Mouse (Mus musculus) stomach, embryonic 14.5 days (tissue): ENCODE measurements around the gene Psmd9. TPM values are rescaled to one million over a fixed set of nuclear protein-coding genes. Genes with fewer than 3 reads are reported as not detected.

Source experiments
- ATAC-seq: fragments of 200-750 bp; cut with Nextera tagmentation; 2 replicates; pipeline ENCODE4 v1.8.0; 2017; ENCODE audit warnings: low read depth, moderate TSS enrichment; ENCODE audit not compliant: insufficient number of reproducible peaks, insufficient read depth, low FRiP score
- H3K27ac ChIP-seq: fragments of 300-500 bp; sonication (generic); 2 replicates; pipeline ENCODE4 v1.5.1; 2014; ENCODE audit warnings: mild to moderate bottlenecking, low read length, moderate library complexity, mixed read lengths
- H3K27me3 ChIP-seq: fragments of 300-500 bp; sonication (generic); 2 replicates; pipeline ENCODE4 v1.6.1; 2014; ENCODE audit warnings: low read length, control low read depth, mixed read lengths; ENCODE audit not compliant: control insufficient read depth, insufficient read depth
- H3K36me3 ChIP-seq: fragments of 300-500 bp; sonication (generic); 2 replicates; pipeline ENCODE4 v1.6.1; 2014; ENCODE audit warnings: mild to moderate bottlenecking, control low read depth, low read length, moderate library complexity, mixed read lengths; ENCODE audit not compliant: control insufficient read depth, insufficient read depth
- H3K4me1 ChIP-seq: fragments of 300-500 bp; sonication (generic); 2 replicates; pipeline ENCODE4 v1.6.1; 2014; ENCODE audit warnings: low read length, control low read depth, mixed read lengths; ENCODE audit not compliant: control insufficient read depth, insufficient read depth
- H3K4me2 ChIP-seq: fragments of 300-500 bp; sonication (generic); replicated peaks from 2 replicates; pipeline ENCODE4 v1.6.1; 2014; ENCODE audit warnings: low read depth, low read length, control low read depth
- H3K4me3 ChIP-seq: fragments of 300-500 bp; sonication (generic); 2 replicates; pipeline ENCODE4 v1.5.1; 2014; ENCODE audit warnings: low read depth, low read length, control low read depth
- H3K9ac ChIP-seq: fragments of 300-500 bp; sonication (generic); replicated peaks from 2 replicates; pipeline ENCODE4 v1.6.1; 2014; ENCODE audit warnings: low read depth, mild to moderate bottlenecking, control low read depth, low read length, moderate library complexity, mixed read lengths
- H3K9me3 ChIP-seq: fragments of 300-500 bp; sonication (generic); 2 replicates; pipeline ENCODE4 v1.6.1; 2016; ENCODE audit warnings: low read depth, low read length, control low read depth; ENCODE audit not compliant: control insufficient read depth
- WGBS: fragments of 180-500 bp; shearing (Covaris S2); extraction: QIAGEN DNeasy Blood & Tissue Kit; methylation state at CpG from one replicate; pipeline ENCODE4 v1.1.7; 2014; 5-methylcytosine and 5-hydroxymethylcytosine counted together
- polyA plus RNA-seq: library from polyadenylated mRNA; unstranded; fragments of >200 nt; fragmentation: Nextera tagmentation; extraction: Ambion mirVana; gene quantifications from 2 replicates; pipeline ENCODE4 v1.2.1, GENCODE M21; 2014

Psmd9 gene
- polyA plus RNA-seq, 1 experiment from 2014 or later: 82.3 TPM

- no peak for ATAC-seq
- 93% methylated on average over 3 of the region's 3 CpGs for WGBS
These were observed 18.1 kb downstream of the Psmd9 start for GRCm38 (mm10) chr5:123187306-123187705.

GRCm38 (mm10) chr5:123190912-123191311 lies 21.7 kb downstream of the Psmd9 start:
- ATAC-seq: no peak
- Histone ChIP-seq H3K27ac (no peak overlapping the region), H3K9me3 (no peaks in the 10 kb centered on the region), H3K4me2 (no peak overlapping the region), H3K36me3 (no peaks in the 10 kb centered on the region), H3K4me1 (no peaks in the 10 kb centered on the region), H3K9ac (no peak overlapping the region), H3K4me3 (no peak overlapping the region), H3K27me3 (no peaks in the 10 kb centered on the region)
- 69% methylated on average over 3 of the region's 3 CpGs for WGBS

More at GRCm38 (mm10) chr5:123187306-123187705, 18.1 kb downstream of the Psmd9 start:
- no peaks in the 10 kb centered on the region for H3K27me3 ChIP-seq
- no peaks in the 10 kb centered on the region for H3K9me3 ChIP-seq
- no peaks in the 10 kb centered on the region for H3K36me3 ChIP-seq
- H3K4me2 ChIP-seq: no peak overlapping the region
- H3K4me3 ChIP-seq: no peak overlapping the region
- no peak overlapping the region for H3K9ac ChIP-seq
- H3K4me1 ChIP-seq: no peaks in the 10 kb centered on the region
- H3K27ac ChIP-seq: no peak overlapping the region

GRCm38 (mm10) chr5:123191427-123191826 lies 22.2 kb downstream of the Psmd9 start:
- H3K4me1 ChIP-seq: no peaks in the 10 kb centered on the region
- WGBS: 82% methylated on average over 6 of the region's 6 CpGs

GRCm38 (mm10) chr5:123192606-123193150 lies 23.5 kb downstream of the Psmd9 start:
- 67% methylated on average over 9 of the region's 9 CpGs for WGBS
- Histone ChIP-seq H3K9me3 (no peaks in the 10 kb centered on the region), H3K27me3 (no peaks in the 10 kb centered on the region), H3K4me2 (no peak overlapping the region), H3K36me3 (no peaks in the 10 kb centered on the region), H3K9ac (no peak overlapping the region), H3K27ac (no peak overlapping the region), H3K4me3 (no peak overlapping the region), H3K4me1 (no peaks in the 10 kb centered on the region)
- no peak for ATAC-seq

More at GRCm38 (mm10) chr5:123191427-123191826, 22.2 kb downstream of the Psmd9 start:
- ATAC-seq: no peak
- Histone ChIP-seq H3K36me3 (no peaks in the 10 kb centered on the region), H3K9me3 (no peaks in the 10 kb centered on the region), H3K27me3 (no peaks in the 10 kb centered on the region), H3K4me2 (no peak overlapping the region), H3K4me3 (no peak overlapping the region), H3K9ac (no peak overlapping the region), H3K27ac (no peak overlapping the region)

- Histone ChIP-seq H3K27ac (no peak overlapping the region), H3K4me2 (no peak overlapping the region), H3K4me3 (no peak overlapping the region), H3K9me3 (no peaks in the 10 kb centered on the region), H3K4me1 (no peaks in the 10 kb centered on the region), H3K36me3 (no peaks in the 10 kb centered on the region), H3K9ac (no peak overlapping the region), H3K27me3 (no peaks in the 10 kb centered on the region)
- peak; percentile 46; the same call in 1 of the 2 replicates for ATAC-seq
- 78% methylated on average over 5 of the region's 5 CpGs for WGBS
These were observed 24.2 kb downstream of the Psmd9 start for GRCm38 (mm10) chr5:123193436-123193835.

- no peak overlapping the region for H3K4me2 ChIP-seq
- H3K27me3 ChIP-seq: no peaks in the 10 kb centered on the region
- H3K4me3 ChIP-seq: no peak overlapping the region
- no peaks in the 10 kb centered on the region for H3K9me3 ChIP-seq
- no peak for ATAC-seq
- no peaks in the 10 kb centered on the region for H3K4me1 ChIP-seq
- H3K9ac ChIP-seq: no peak overlapping the region
- WGBS: 82% methylated on average over 6 of the region's 6 CpGs
- H3K27ac ChIP-seq: no peak overlapping the region
- no peaks in the 10 kb centered on the region for H3K36me3 ChIP-seq
These were observed 25.6 kb downstream of the Psmd9 start for GRCm38 (mm10) chr5:123194856-123195255.

GRCm38 (mm10) chr5:123195500-123196000 lies 26.3 kb downstream of the Psmd9 start:
- H3K4me2 ChIP-seq: no peak overlapping the region
- H3K36me3 ChIP-seq: no peaks in the 10 kb centered on the region
- H3K4me3 ChIP-seq: no peak overlapping the region
- no peak overlapping the region for H3K27ac ChIP-seq
- H3K27me3 ChIP-seq: no peaks in the 10 kb centered on the region
- no peak overlapping the region for H3K9ac ChIP-seq
- no peak for ATAC-seq
- no peaks in the 10 kb centered on the region for H3K9me3 ChIP-seq
- WGBS: 89% methylated on average over 16 of the region's 16 CpGs
- H3K4me1 ChIP-seq: no peaks in the 10 kb centered on the region

- WGBS: 54% methylated on average over 4 of the region's 4 CpGs
- Histone ChIP-seq H3K9me3 (no peaks in the 10 kb centered on the region), H3K4me1 (no peaks in the 10 kb centered on the region), H3K9ac (no peak overlapping the region), H3K27me3 (no peaks in the 10 kb centered on the region), H3K36me3 (no peaks in the 10 kb centered on the region), H3K27ac (no peak overlapping the region), H3K4me2 (no peak overlapping the region), H3K4me3 (no peak overlapping the region)
- ATAC-seq: no peak
These were observed 27.5 kb downstream of the Psmd9 start for GRCm38 (mm10) chr5:123196746-123197145.

- no peaks in the 10 kb centered on the region for H3K27me3 ChIP-seq
- no peaks in the 10 kb centered on the region for H3K4me1 ChIP-seq
- H3K4me3 ChIP-seq: no peak overlapping the region
- no peaks in the 10 kb centered on the region for H3K36me3 ChIP-seq
- H3K27ac ChIP-seq: no peak overlapping the region
- ATAC-seq: no peak
- WGBS: 85% methylated on average over 4 of the region's 4 CpGs
- no peaks in the 10 kb centered on the region for H3K9me3 ChIP-seq
- H3K9ac ChIP-seq: no peak overlapping the region
- H3K4me2 ChIP-seq: no peak overlapping the region
These were observed 29.3 kb downstream of the Psmd9 start for GRCm38 (mm10) chr5:123198523-123198922.
